Mouse (Mus musculus): Measurements from ENCODE around the gene Ergic2. TPM values are rescaled to one million over a fixed set of nuclear protein-coding genes. Genes with fewer than 3 reads are reported as not detected.

Gene Ergic2
- polyA plus RNA-seq, 1 experiment from 2014 or later: 218 TPM

GRCm38 (mm10) chr6:148241685-148242084 is 29.5 kb upstream of the Ergic2 start:
- no peaks in the 10 kb centered on the region for H3K27me3 ChIP-seq
- no peaks in the 10 kb centered on the region for H3K4me1 ChIP-seq (replicated peaks)
- peaks cover 17% of the 10 kb centered on the region for H3K36me3 ChIP-seq
- no peak overlapping the region for H3K4me3 ChIP-seq
- 98% methylated on average over 5 of the region's 5 CpGs for WGBS
- no peak overlapping the region for H3K9ac ChIP-seq
- H3K4me2 ChIP-seq: no peak overlapping the region
- H3K9me3 ChIP-seq: no peaks in the 10 kb centered on the region
- H3K27ac ChIP-seq (replicated peaks): no peak overlapping the region
- no peak for ATAC-seq (ENCODE audit: low read depth)

DNA sequence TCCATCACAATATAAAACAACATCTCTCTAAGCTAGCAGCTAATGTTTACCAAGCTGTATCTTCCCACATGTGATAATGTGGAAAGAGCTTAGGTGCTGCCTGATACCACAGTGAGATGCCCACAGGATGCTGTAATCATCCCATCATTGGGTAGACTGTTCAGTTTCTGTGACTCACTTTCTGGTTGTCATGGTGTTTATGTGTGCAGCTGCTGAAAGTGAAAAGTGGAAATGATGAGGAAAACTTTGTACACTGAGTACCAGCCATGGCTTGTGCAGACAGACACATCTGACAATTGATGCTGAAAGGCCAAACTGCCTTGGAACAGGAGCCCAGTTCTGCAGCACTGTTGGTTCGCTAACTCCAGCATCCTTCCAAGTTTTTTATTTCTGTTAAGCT is 27.1 kb upstream of the Ergic2 start:
- ATAC-seq (ENCODE audit: low read depth): no peak
- Histone ChIP-seq H3K27ac (replicated peaks) (no peak overlapping the region), H3K9ac (no peak overlapping the region), H3K27me3 (no peaks in the 10 kb centered on the region), H3K4me1 (replicated peaks) (no peaks in the 10 kb centered on the region), H3K4me3 (no peak overlapping the region), H3K36me3 (peaks cover 10% of the 10 kb centered on the region; the same call in 1 of the 2 replicates), H3K9me3 (no peaks in the 10 kb centered on the region), H3K4me2 (no peak overlapping the region)
- 97% methylated on average over 1 of the region's 1 CpGs for WGBS

DNA sequence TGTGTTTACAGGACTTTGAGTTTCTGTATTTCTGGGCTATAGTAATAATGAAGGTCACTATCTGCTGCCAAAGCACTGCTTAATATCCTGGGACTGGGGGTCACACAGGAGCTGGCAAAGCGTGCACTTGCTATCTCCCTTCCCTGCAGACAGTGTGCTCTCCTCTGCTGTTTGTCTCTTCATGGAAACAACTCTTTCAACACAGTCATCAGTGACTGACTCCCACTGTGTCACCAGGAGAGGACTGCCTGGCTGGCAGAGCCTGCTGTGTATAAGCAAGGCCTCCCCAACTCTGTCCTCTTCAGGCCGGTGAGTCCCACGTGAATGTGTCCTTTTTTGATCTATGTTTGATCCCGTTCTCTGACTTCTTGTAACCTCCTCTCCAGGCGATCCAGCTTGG is 25.3 kb upstream of the Ergic2 start:
- Histone ChIP-seq H3K27ac (replicated peaks) (no peak overlapping the region), H3K9me3 (no peaks in the 10 kb centered on the region), H3K4me1 (replicated peaks) (no peaks in the 10 kb centered on the region), H3K4me3 (no peak overlapping the region), H3K27me3 (no peaks in the 10 kb centered on the region), H3K9ac (no peak overlapping the region), H3K36me3 (no peaks in the 10 kb centered on the region), H3K4me2 (no peak overlapping the region)
- no peak for ATAC-seq (ENCODE audit: low read depth)
- WGBS: 64% methylated on average over 5 of the region's 5 CpGs

GRCm38 (mm10) chr6:148234105-148234828 is 22.1 kb upstream of the Ergic2 start:
- Histone ChIP-seq H3K27ac (replicated peaks) (no peak overlapping the region), H3K9ac (no peak overlapping the region), H3K36me3 (no peaks in the 10 kb centered on the region), H3K4me2 (no peak overlapping the region), H3K27me3 (no peaks in the 10 kb centered on the region), H3K4me1 (replicated peaks) (no peaks in the 10 kb centered on the region), H3K9me3 (no peaks in the 10 kb centered on the region), H3K4me3 (no peak overlapping the region)
- no peak for ATAC-seq (ENCODE audit: low read depth)
- WGBS: 81% methylated on average over 3 of the region's 3 CpGs

- Histone ChIP-seq H3K9me3 (no peaks in the 10 kb centered on the region), H3K4me2 (no peak overlapping the region), H3K27ac (replicated peaks) (no peak overlapping the region), H3K27me3 (no peaks in the 10 kb centered on the region), H3K4me3 (no peak overlapping the region), H3K9ac (no peak overlapping the region), H3K4me1 (replicated peaks) (no peaks in the 10 kb centered on the region), H3K36me3 (no peaks in the 10 kb centered on the region)
- 67% methylated on average over 3 of the region's 3 CpGs for WGBS
- ATAC-seq (ENCODE audit: low read depth): no peak
These were observed 15.4 kb upstream of the Ergic2 start for GRCm38 (mm10) chr6:148227542-148227941.

GRCm38 (mm10) chr6:148222686-148223085 is 10.5 kb upstream of the Ergic2 start:
- Histone ChIP-seq H3K36me3 (no peaks in the 10 kb centered on the region), H3K9me3 (no peaks in the 10 kb centered on the region), H3K27ac (replicated peaks) (no peak overlapping the region), H3K4me2 (no peak overlapping the region), H3K4me3 (no peak overlapping the region), H3K4me1 (replicated peaks) (no peaks in the 10 kb centered on the region), H3K27me3 (no peaks in the 10 kb centered on the region), H3K9ac (no peak overlapping the region)
- no peak for ATAC-seq (ENCODE audit: low read depth)
- WGBS: 36% methylated on average over 2 of the region's 2 CpGs

DNA sequence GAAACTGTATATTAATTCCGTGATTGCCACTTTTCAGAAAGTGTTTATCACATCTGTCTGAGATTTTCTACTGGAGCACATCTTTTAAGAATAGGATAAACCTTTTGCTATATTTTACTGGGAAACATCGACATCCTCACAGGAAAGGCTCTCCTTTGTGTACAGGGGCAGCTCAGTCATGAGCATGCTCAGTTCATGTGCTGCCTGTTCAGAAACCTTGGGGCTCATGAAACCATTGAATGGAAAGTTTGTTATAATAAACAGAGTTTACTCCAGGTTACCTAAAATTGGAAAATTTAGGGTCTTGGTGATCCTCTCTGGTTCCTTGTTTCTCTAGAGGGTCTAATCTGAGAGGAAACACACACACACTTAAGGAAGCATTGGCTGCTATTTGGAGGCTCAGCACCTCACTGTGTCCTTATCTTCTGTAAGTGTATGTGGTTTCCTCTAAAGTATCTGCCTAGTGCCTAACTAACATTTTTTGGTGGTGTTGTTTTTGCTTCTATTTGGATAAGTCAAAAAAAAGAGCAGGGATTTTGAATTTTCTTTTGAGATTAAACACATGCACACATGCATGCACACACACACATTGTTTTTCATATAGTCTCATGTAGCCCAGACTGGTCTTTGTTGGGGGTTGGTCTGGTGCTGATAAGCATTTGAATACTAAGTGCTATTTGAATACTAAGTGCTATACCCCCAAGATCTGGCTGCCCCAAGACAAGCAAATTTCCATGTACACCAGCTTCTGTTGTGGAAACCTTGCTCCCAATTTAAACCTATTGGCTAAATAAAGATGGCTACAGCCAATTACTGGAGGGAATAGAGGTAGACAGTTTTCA is 6.3 kb upstream of the Ergic2 start:
- Histone ChIP-seq H3K4me2 (no peak overlapping the region), H3K9me3 (no peaks in the 10 kb centered on the region), H3K9ac (no peak overlapping the region), H3K36me3 (no peaks in the 10 kb centered on the region), H3K27me3 (no peaks in the 10 kb centered on the region), H3K27ac (replicated peaks) (no peak overlapping the region), H3K4me1 (replicated peaks) (0 out of 2 replicates have a peak, but pooled peaks cover 5% of the 10 kb centered on the region), H3K4me3 (no peak overlapping the region)
- no peak for ATAC-seq (ENCODE audit: low read depth)
- whole genome bisulfite sequencing: 96% methylated on average over 2 of the region's 2 CpGs

DNA sequence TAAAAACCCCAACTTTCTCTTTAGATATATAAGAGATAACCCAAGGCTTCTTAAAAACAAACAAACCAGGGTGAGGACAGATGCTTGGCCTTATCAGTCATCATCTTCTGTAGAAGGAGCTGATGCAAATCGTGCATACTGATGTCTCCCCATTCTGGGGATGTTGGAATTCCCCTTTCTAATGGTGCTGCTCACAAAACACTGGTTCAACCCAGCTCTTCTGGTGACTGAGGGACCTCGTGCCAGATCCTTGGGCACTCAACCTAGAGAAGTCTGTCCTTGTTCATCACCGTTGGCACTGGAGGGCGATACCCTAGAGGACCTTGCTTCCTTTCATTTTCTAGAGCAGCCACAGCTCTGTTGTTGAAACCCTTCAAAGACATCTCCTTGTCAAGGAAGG is 4.6 kb upstream of the Ergic2 start:
- WGBS: 91% methylated on average over 4 of the region's 4 CpGs
- Histone ChIP-seq H3K36me3 (no peaks in the 10 kb centered on the region), H3K9me3 (no peaks in the 10 kb centered on the region), H3K27ac (replicated peaks) (no peak overlapping the region), H3K9ac (no peak overlapping the region), H3K4me3 (no peak overlapping the region), H3K4me1 (replicated peaks) (peaks cover 12% of the 10 kb centered on the region), H3K4me2 (no peak overlapping the region), H3K27me3 (no peaks in the 10 kb centered on the region)
- ATAC-seq (ENCODE audit: low read depth): no peak

DNA sequence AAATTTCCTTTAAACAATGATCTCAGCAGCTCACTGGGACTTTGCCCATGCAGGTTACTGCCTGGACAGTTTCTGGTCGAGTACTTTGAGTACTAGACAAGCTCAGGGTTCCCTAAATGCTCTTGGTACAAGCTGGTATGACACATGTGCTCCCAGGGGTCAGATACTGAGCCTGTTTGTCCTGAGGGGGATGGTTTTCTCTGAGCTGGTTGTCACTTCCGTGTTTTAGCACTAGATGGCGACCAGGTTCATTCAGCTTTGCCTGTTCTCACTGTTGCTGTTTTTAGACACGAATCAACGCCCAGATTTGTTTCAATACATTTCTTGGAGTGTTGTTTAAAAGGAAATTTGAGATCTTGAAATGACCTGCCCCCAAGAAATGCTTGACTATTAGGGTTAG is 2.6 kb upstream of the Ergic2 start:
- Histone ChIP-seq H3K9ac (no peak overlapping the region), H3K27me3 (no peaks in the 10 kb centered on the region), H3K36me3 (no peaks in the 10 kb centered on the region), H3K27ac (replicated peaks) (no peak overlapping the region), H3K9me3 (no peaks in the 10 kb centered on the region), H3K4me3 (no peak overlapping the region), H3K4me2 (no peak overlapping the region), H3K4me1 (replicated peaks) (peaks cover 24% of the 10 kb centered on the region)
- WGBS: 9% methylated on average over 5 of the region's 5 CpGs
- no peak for ATAC-seq (ENCODE audit: low read depth)

GRCm38 (mm10) chr6:148211391-148211876 is 740 bp downstream of the Ergic2 start:
- no peaks in the 10 kb centered on the region for H3K36me3 ChIP-seq
- H3K9me3 ChIP-seq: no peaks in the 10 kb centered on the region
- ATAC-seq (ENCODE audit: low read depth): peak; percentile 64
- peak overlapping the region; percentile 74 for H3K4me2 ChIP-seq
- WGBS: under 1% methylated on average over 51 of the region's 51 CpGs
- H3K4me1 ChIP-seq (replicated peaks): peaks cover 24% of the 10 kb centered on the region
- peak overlapping the region; percentile 97 for H3K9ac ChIP-seq
- peak overlapping the region; percentile 94 for H3K27ac ChIP-seq (replicated peaks)
- no peaks in the 10 kb centered on the region for H3K27me3 ChIP-seq
- peak overlapping the region; percentile 95 for H3K4me3 ChIP-seq

GRCm38 (mm10) chr6:148207522-148207921 is 4.7 kb downstream of the Ergic2 start:
- Histone ChIP-seq H3K36me3 (peaks cover 17% of the 10 kb centered on the region), H3K4me1 (replicated peaks) (peaks cover 13% of the 10 kb centered on the region), H3K4me2 (no peak overlapping the region), H3K4me3 (no peak overlapping the region), H3K9ac (no peak overlapping the region), H3K9me3 (no peaks in the 10 kb centered on the region), H3K27ac (replicated peaks) (no peak overlapping the region), H3K27me3 (no peaks in the 10 kb centered on the region)
- 92% methylated on average over 1 of the region's 1 CpGs for WGBS
- no peak for ATAC-seq (ENCODE audit: low read depth)

- Histone ChIP-seq H3K4me3 (no peak overlapping the region), H3K27me3 (no peaks in the 10 kb centered on the region), H3K36me3 (peaks cover 33% of the 10 kb centered on the region), H3K27ac (replicated peaks) (no peak overlapping the region), H3K9ac (no peak overlapping the region), H3K9me3 (no peaks in the 10 kb centered on the region), H3K4me1 (replicated peaks) (peaks cover 1% of the 10 kb centered on the region), H3K4me2 (no peak overlapping the region)
- 96% methylated on average over 1 of the region's 1 CpGs for WGBS
- ATAC-seq (ENCODE audit: low read depth): no peak
These were observed 7.0 kb downstream of the Ergic2 start for GRCm38 (mm10) chr6:148205134-148205533.

Data from neural tube, embryonic 13.5 days (tissue).